Mouse (Mus musculus): ENCODE data around the gene Rbm8a.

DNA sequence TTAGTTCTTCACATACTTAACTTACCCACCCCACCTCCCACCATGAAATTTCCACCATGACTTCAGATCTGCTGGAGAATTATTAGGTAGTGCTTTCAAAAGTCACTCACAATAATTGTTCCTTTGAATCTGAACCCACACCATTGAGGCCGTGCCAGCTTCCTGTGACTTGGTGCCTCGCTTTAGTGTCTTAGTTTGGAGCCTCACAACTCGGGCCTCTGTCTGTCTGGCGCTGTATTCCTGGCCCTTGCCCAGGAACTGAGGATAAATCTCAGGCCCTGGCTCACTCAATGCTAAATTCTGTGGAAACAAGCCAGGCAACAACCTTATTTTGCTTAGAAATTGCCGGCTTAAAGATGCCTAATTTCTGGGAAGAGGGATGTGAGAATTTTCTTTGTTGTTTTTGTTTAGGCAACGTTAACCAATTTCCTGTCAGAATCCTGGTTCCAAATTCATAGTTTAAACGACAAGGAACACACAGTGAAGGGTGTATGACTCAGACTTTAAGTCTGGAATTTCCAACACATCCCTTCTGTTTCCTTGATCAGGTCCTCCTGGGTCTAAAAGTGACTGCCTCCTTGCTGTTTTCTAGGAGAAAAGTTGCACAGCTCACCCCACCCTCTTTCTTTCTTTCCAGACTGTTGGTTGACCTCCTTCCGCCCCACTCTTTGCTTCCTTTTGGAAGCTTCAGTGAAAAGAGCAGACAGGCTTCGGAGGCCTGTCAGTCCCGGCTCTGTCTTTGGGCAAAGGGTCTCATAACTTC is 27.6 kb upstream of the Rbm8a start:
- TF ChIP-seq POLR2A (IDR thresholded peaks at IDR 0.05; ENCODE audit: low read depth, low read length) (no peak; the same call in 1 of the 2 replicates), CTCF (IDR thresholded peaks at IDR 0.05; ENCODE audit: borderline replicate concordance, insufficient read depth, low read length) (no peak)
